Mouse (Mus musculus) forebrain, embryonic 12.5 days (tissue): ENCODE measurements around the gene Trim63. TPM values are rescaled to one million over a fixed set of nuclear protein-coding genes. Genes with fewer than 3 reads are reported as not detected.
A peak's percentile ranks its signal among the peaks of the same experiment; 100 is the strongest.
"Not testable (repeated sequence)": the region's sequence is repeated elsewhere in the genome, so short reads cannot be mapped to it uniquely, and the experiment has no call there.

Experiments
- ATAC-seq: fragments of 200-750 bp; cut with Nextera tagmentation; 2 replicates; pipeline ENCODE4 v1.8.0; 2017; ENCODE audit warnings: moderate TSS enrichment; ENCODE audit not compliant: low FRiP score
- H3K27ac ChIP-seq: fragments of 300-500 bp; sonication (generic); 2 replicates; pipeline ENCODE4 v1.5.1; 2016; ENCODE audit warnings: mild to moderate bottlenecking
- H3K27me3 ChIP-seq: fragments of 300-500 bp; sonication (generic); 2 replicates; pipeline ENCODE4 v1.6.1; 2016; ENCODE audit warnings: mild to moderate bottlenecking
- H3K36me3 ChIP-seq: fragments of 300-500 bp; sonication (generic); replicated peaks from 2 replicates; pipeline ENCODE4 v1.6.1; 2016; ENCODE audit warnings: mild to moderate bottlenecking
- H3K4me1 ChIP-seq: fragments of 300-500 bp; sonication (generic); 2 replicates; pipeline ENCODE4 v1.6.1; 2016
- H3K4me2 ChIP-seq: fragments of 300-500 bp; sonication (generic); 2 replicates; pipeline ENCODE4 v1.6.1; 2016; ENCODE audit warnings: mild to moderate bottlenecking, moderate library complexity
- H3K4me3 ChIP-seq: fragments of 300-500 bp; sonication (generic); replicated peaks from 2 replicates; pipeline ENCODE4 v1.5.1; 2016; ENCODE audit warnings: mild to moderate bottlenecking
- H3K9ac ChIP-seq: fragments of 300-500 bp; sonication (generic); 2 replicates; pipeline ENCODE4 v1.6.1; 2016; ENCODE audit warnings: mild to moderate bottlenecking
- H3K9me3 ChIP-seq: fragments of 300-500 bp; sonication (generic); 2 replicates; pipeline ENCODE4 v1.6.1; 2016
- WGBS: fragments of 180-500 bp; shearing (Covaris S2); methylation state at CpG from one replicate; pipeline ENCODE4 v1.1.7; 2016; 5-methylcytosine and 5-hydroxymethylcytosine counted together
- polyA plus RNA-seq: library from polyadenylated mRNA; unstranded; fragments of >200 nt; fragmentation: Nextera tagmentation; extraction: Ambion mirVana; gene quantifications from 2 replicates; pipeline ENCODE4 v1.2.1, GENCODE M21; 2016

Gene Trim63
- polyA plus RNA-seq = 0.17 and 0.27 TPM in 2 replicates

DNA sequence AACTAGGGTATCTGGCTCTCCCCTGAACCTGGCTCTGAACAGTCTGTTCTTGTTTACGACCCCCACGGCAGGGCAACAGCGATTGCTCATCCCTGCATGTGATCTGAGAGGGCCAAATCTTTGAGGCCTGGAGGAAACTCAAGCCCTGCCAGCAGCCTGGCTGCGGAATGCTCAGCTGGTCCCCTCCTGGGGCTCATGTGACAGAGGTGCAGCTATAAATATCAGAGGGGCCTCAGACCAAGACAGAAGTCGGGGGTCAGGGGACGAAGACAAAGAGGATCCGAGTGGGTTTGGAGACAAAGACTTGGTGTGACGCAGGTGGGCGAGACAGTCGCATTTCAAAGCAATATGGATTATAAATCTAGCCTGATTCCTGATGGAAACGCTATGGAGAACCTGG is at the start of gene Trim63:
Gene Trim63 (plus strand): TSS at position 245 of the 400 bp plus-strand sequence.
- WGBS = 53% methylated on average over 11 of the region's 11 CpGs
- no peak within 1 kb of the TSS for H3K27ac ChIP-seq
- no peaks in the 10 kb centered on the region for H3K36me3 ChIP-seq
- H3K27me3 ChIP-seq = peaks cover 5% of the 10 kb centered on the region; the same call in 1 of the 2 replicates
- no peak within 1 kb of the TSS for H3K4me2 ChIP-seq
- H3K9ac ChIP-seq = no peak within 1 kb of the TSS
- 0 out of 2 replicates have a peak, but pooled peaks cover 4% of the 10 kb centered on the region for H3K9me3 ChIP-seq
- no peak for ATAC-seq
- no peak within 1 kb of the TSS for H3K4me3 ChIP-seq
- no peaks in the 10 kb centered on the region; the same call in 1 of the 2 replicates for H3K4me1 ChIP-seq

GRCm38 (mm10) chr4:134265860-134266585 is 48.9 kb upstream of the Trim63 start:
- Histone ChIP-seq H3K4me3 (no peak overlapping the region), H3K36me3 (no peaks in the 10 kb centered on the region), H3K4me2 (no peak overlapping the region), H3K27me3 (no peaks in the 10 kb centered on the region), H3K27ac (no peak overlapping the region), H3K4me1 (no peaks in the 10 kb centered on the region), H3K9ac (no peak overlapping the region), H3K9me3 (no peaks in the 10 kb centered on the region)
- ATAC-seq = no peak
- WGBS = 71% methylated on average over 9 of the region's 9 CpGs

GRCm38 (mm10) chr4:134268102-134268655 is 46.7 kb upstream of the Trim63 start:
- no peak for ATAC-seq
- no peaks in the 10 kb centered on the region for H3K9me3 ChIP-seq
- no peaks in the 10 kb centered on the region for H3K36me3 ChIP-seq
- H3K4me1 ChIP-seq = no peaks in the 10 kb centered on the region
- H3K4me3 ChIP-seq = no peak overlapping the region
- H3K27me3 ChIP-seq = no peaks in the 10 kb centered on the region
- WGBS = 88% methylated on average over 19 of the region's 19 CpGs
- H3K9ac ChIP-seq = no peak overlapping the region
- no peak overlapping the region for H3K27ac ChIP-seq
- no peak overlapping the region for H3K4me2 ChIP-seq

GRCm38 (mm10) chr4:134269622-134270021 is 45.3 kb upstream of the Trim63 start:
- H3K36me3 ChIP-seq, H3K27ac ChIP-seq, H3K9ac ChIP-seq, ATAC-seq, H3K4me3 ChIP-seq, H3K4me1 ChIP-seq, H3K9me3 ChIP-seq, H3K4me2 ChIP-seq, H3K27me3 ChIP-seq: not testable (repeated sequence)

DNA sequence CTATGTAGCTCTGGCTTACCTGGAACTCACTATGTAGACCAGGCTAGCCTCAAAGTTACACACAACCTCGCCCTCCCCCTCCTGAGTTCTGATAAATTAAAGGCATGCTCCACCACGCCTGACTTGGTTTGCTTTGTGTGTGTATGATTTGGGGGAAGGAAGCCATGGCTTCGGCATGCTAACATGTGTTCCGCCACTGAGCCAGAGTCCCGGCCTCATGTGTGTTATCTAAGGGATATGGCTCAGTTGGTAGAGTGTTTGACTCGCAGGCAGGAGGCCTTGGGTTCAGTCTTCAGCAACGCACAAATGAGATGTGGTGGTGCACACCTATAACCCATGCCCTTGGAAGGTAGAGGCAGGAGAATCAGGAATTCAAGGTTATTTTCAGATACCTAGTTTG is 42.9 kb upstream of the Trim63 start:
- Histone ChIP-seq H3K27ac (no peak overlapping the region), H3K4me2 (no peak overlapping the region), H3K36me3 (peaks cover 15% of the 10 kb centered on the region), H3K4me1 (no peaks in the 10 kb centered on the region), H3K9me3 (no peaks in the 10 kb centered on the region), H3K9ac (no peak overlapping the region), H3K4me3 (no peak overlapping the region), H3K27me3 (no peaks in the 10 kb centered on the region)
- ATAC-seq = no peak
- WGBS = 85% methylated on average over 7 of the region's 7 CpGs

GRCm38 (mm10) chr4:134272731-134273416 is 42.0 kb upstream of the Trim63 start:
- H3K9me3 ChIP-seq = no peaks in the 10 kb centered on the region
- no peak overlapping the region for H3K4me3 ChIP-seq
- no peak overlapping the region for H3K9ac ChIP-seq
- ATAC-seq = no peak
- H3K36me3 ChIP-seq = peaks cover 24% of the 10 kb centered on the region
- peak overlapping the region; percentile 21; the same call in 1 of the 2 replicates for H3K4me2 ChIP-seq
- WGBS = 37% methylated on average over 12 of the region's 13 CpGs
- H3K4me1 ChIP-seq = no peaks in the 10 kb centered on the region
- no peaks in the 10 kb centered on the region for H3K27me3 ChIP-seq
- no peak overlapping the region for H3K27ac ChIP-seq

DNA sequence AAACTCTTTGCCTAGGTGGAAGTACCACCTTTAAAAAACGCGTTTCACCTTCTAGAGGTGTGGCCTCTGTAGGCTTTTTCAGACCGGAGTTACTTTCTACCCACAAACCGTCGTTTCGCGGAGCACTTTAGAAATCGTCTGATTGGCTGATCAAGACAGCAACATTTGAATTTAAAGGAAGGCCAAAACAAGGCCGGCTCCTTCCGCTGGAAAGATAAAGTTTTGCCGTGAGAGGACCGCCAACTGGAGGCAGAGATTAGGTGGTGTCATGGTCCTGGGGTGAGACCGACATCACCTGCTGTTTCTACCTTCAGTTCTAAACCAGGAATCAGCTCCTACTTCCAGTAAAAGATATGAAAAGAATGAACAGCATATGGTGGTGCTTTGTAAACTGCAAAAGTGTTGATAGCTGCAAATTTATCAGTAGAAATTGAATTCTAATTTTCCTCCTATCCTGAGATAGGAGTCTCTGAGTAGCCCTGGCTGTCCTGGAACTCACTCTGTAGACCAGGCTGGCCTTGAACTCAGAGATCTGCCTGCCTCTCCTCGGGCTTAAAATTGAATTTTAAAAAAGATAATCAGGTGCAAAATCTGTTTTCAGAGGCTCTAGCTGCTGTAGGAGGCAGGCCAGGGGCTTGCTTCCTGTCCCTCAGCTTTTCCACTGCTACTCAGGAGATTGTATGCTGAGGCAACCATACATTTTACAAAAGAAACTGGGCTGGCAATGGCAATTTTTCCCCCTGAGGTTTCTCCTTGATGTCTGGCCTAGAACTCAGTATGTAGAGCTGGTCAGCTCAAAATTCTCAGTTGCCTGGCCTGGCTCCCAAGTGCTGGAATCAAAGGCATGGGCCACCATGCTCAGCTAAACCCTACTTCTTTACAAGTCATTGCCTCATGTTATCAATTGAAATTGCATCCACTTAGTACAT is 41.2 kb upstream of the Trim63 start:
- Histone ChIP-seq H3K27ac (no peak overlapping the region), H3K4me3 (no peak overlapping the region), H3K36me3 (peaks cover 31% of the 10 kb centered on the region), H3K27me3 (no peaks in the 10 kb centered on the region), H3K4me2 (peak overlapping the region; percentile 21; the same call in 1 of the 2 replicates), H3K4me1 (no peaks in the 10 kb centered on the region), H3K9me3 (no peaks in the 10 kb centered on the region), H3K9ac (no peak overlapping the region)
- no peak for ATAC-seq
- 7% methylated on average over 14 of the region's 14 CpGs for WGBS

DNA sequence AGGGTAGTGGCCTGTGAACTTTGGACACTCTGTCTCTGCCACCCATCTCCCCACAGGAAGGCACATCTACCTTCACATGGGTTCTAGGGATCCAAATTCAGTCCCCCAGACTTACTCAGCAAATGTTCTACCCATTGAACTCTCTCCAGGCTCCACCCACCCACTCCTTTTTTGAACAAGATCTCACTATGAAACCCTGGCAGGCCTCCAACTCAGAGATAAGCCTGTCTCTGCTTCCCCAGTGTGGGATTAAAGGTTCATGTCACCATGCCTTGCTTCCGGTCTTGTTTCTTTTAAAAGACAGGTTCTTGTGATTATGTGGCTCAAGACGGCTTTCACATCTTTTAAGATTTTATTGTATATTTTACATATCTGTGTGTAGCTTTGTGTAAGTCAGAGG is 30.0 kb upstream of the Trim63 start:
- Histone ChIP-seq H3K9me3 (no peaks in the 10 kb centered on the region), H3K4me2 (no peak overlapping the region), H3K27me3 (no peaks in the 10 kb centered on the region), H3K4me3 (no peak overlapping the region), H3K27ac (no peak overlapping the region), H3K4me1 (peaks cover 22% of the 10 kb centered on the region), H3K36me3 (peaks cover 41% of the 10 kb centered on the region), H3K9ac (no peak overlapping the region)
- ATAC-seq = no peak
- WGBS = 90% methylated on average over 2 of the region's 2 CpGs

DNA sequence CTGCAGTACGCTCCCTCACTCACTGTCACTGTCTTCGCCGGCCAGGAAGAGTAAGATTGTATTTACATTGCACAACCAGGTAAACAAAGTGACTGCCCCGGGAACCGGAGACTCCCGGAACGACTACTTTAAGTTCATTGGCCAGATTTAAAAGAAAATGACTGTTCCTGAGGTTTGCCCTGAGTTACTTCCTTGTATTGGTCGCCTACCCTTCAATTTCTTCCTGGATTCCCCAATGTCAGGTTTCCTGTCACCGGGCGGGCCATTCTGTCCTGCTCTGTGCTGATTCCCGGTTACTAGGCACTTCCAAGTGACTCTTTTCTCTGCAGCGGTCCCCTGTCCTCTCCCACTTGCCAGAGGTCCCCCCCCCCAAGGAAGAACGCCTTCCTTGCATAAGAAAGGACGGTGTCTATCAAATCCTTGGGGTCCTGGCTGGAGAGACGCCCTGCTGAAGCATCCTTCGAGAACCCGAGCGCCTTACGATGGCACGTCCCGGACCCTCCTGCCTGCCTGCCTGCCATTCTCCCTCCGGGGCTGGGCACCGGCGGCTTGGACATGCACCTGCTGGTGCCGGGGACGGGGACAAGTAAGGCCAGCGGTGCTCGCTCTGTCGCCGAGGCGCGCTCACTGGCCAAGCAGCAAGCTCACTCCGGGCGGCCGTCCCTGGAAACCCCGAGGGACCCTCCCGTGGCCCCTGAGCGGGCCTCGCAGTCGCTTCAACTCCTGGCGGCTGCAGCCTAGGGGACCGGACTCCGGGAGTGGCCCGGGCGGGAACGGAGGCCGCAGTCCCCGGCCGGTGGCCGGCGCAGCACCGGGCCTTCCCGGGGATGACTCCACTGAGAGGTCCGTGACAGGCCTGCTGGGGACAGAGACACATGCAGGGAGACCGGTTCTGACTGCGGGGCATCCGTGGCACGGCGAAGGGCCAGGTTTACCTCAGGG is 28.4 kb upstream of the Trim63 start:
- 4% methylated on average over 59 of the region's 59 CpGs for WGBS
- no peaks in the 10 kb centered on the region for H3K27me3 ChIP-seq
- H3K36me3 ChIP-seq = peaks cover 28% of the 10 kb centered on the region
- H3K27ac ChIP-seq = peak overlapping the region; percentile 100
- H3K9ac ChIP-seq = peak overlapping the region; percentile 98
- H3K4me2 ChIP-seq = peak overlapping the region; percentile 94
- peak; percentile 75 for ATAC-seq
- peak overlapping the region; percentile 98 for H3K4me3 ChIP-seq
- no peaks in the 10 kb centered on the region for H3K9me3 ChIP-seq
- H3K4me1 ChIP-seq = peaks cover 22% of the 10 kb centered on the region

DNA sequence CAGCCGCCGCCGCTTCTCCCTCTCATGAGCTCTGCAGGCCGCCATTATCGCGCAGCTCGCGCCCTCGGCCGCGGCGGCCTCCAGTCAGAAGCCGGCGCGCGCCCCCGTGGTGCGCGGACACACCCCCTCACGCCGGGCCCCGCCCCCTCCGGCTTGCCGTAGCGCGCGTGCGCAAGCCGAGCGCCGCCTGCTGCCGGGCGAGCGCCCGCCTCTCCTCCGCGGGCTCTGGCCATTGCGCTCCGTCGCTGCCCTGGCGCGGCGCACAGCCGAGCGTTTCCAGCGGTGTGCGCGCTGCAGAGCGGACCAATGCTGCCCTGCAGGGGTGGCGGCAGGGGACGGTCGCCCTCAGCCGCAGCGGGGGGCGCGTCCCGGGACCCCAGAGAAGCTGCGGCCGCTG is 27.8 kb upstream of the Trim63 start:
- Histone ChIP-seq H3K27me3 (no peaks in the 10 kb centered on the region), H3K9ac (peak overlapping the region; percentile 98), H3K27ac (peak overlapping the region; percentile 100), H3K4me2 (peak overlapping the region; percentile 94), H3K36me3 (peaks cover 22% of the 10 kb centered on the region), H3K4me1 (peaks cover 22% of the 10 kb centered on the region), H3K9me3 (no peaks in the 10 kb centered on the region), H3K4me3 (peak overlapping the region; percentile 98)
- peak; percentile 95 for ATAC-seq
- under 1% methylated on average over 52 of the region's 59 CpGs for WGBS

DNA sequence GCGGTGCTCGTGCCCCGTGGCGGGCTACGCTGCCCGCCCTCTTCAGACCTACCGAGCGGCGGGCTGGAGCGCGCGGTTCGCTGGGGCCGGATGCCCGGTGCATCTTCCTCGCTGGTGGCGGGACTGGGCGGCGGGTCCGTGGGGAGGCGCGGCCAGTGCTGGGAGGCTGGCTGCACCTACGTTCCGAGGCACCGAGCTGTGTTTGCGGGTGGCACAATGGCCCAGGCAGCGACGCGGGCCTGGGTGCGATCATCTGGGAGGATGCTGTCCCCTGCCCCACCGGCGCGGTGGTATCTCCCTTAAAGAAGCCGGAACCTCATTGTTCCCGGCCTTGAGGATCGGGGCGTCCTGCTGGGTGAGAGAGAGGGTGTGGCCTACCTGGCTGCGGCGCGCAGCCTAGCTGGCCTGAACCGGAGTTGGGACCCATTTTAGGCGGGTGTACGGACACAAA is 27.3 kb upstream of the Trim63 start, which contains the start of gene Pdik1l:
Gene Pdik1l (minus strand): TSS at position 321 of the 451 bp plus-strand sequence.
- Histone ChIP-seq H3K4me3 (peak within 1 kb of the TSS; percentile 98), H3K27me3 (0 out of 2 replicates have a peak, but pooled peaks cover under 1% of the 10 kb centered on the region), H3K9ac (peak within 1 kb of the TSS; percentile 98), H3K27ac (peak within 1 kb of the TSS; percentile 100), H3K4me2 (peak within 1 kb of the TSS; percentile 94), H3K36me3 (peaks cover 18% of the 10 kb centered on the region), H3K4me1 (peaks cover 22% of the 10 kb centered on the region), H3K9me3 (no peaks in the 10 kb centered on the region)
- peak; percentile 80 for ATAC-seq
- 0% methylated on average over 43 of the region's 43 CpGs for WGBS
